Mouse (Mus musculus) C2C12 (cell line): ENCODE measurements at regions not wholly inside any gene's neighbourhood (a gene's known extent, or its start where the extent isn't known, plus 50 kb on each side); places are given as distances from the start of the nearest gene placed in this dataset.

Experiments
- CTCF ChIP-seq: IDR thresholded peaks from one replicate; pipeline ENCODE4 v1.5.1; 2011; ENCODE audit not compliant: control insufficient read depth, insufficient read depth, insufficient read length
- FOSL1 ChIP-seq: IDR thresholded peaks from one replicate; pipeline ENCODE4 v1.8.0; 2011; ENCODE audit warnings: mild to moderate bottlenecking, low read length; ENCODE audit not compliant: poor library complexity, insufficient read depth, severe bottlenecking
- MAX ChIP-seq: IDR thresholded peaks from one replicate; pipeline ENCODE4 v1.6.1; 2011; ENCODE audit warnings: mild to moderate bottlenecking, control low read depth

DNA sequence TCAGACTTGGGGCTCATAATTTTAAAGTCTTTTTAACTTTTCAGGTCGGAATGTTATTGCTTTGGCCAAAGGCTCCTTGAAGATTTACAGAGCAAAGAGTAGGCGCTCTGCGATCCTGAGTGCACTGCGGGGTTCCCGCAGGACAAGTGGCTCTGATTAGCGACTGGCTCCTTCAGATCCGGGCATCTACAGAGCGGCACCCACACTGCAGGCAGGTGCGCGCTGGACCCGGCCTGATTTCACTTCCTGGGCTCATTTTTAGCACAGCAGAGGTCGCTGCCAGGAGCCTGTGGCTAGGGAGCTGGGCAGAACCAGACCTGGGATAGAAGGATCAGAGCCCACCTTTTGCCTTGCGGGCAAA, 156.6 kb downstream of the Matn1 start:
- no peak for TF ChIP-seq CTCF
- no peak for TF ChIP-seq FOSL1
- TF ChIP-seq MAX = no peak
